Mouse (Mus musculus) liver, embryonic 12.5 days (tissue): Measurements from ENCODE around the gene Ube2l3. TPM values are rescaled to one million over a fixed set of nuclear protein-coding genes. Genes with fewer than 3 reads are reported as not detected.
A peak's percentile ranks its signal among the peaks of the same experiment; 100 is the strongest.
"Not testable (repeated sequence)": the region's sequence is repeated elsewhere in the genome, so short reads cannot be mapped to it uniquely, and the experiment has no call there.

Experiments
- ATAC-seq: fragments of 200-750 bp; cut with Nextera tagmentation; 2 replicates; pipeline ENCODE4 v1.8.0; 2017; ENCODE audit warnings: moderate number of reproducible peaks, mild to moderate bottlenecking, moderate library complexity
- H3K27ac ChIP-seq: fragments of 300-500 bp; sonication (generic); 2 replicates; pipeline ENCODE4 v1.5.1; 2016; ENCODE audit warnings: mild to moderate bottlenecking
- H3K27me3 ChIP-seq: fragments of 300-500 bp; sonication (generic); replicated peaks from 2 replicates; pipeline ENCODE4 v1.6.1; 2016; ENCODE audit warnings: mild to moderate bottlenecking, moderate library complexity
- H3K36me3 ChIP-seq: fragments of 300-500 bp; sonication (generic); 2 replicates; pipeline ENCODE4 v1.6.1; 2016; ENCODE audit warnings: mild to moderate bottlenecking, moderate library complexity
- H3K4me1 ChIP-seq: fragments of 300-500 bp; sonication (generic); 2 replicates; pipeline ENCODE4 v1.6.1; 2016
- H3K4me2 ChIP-seq: fragments of 300-500 bp; sonication (generic); 2 replicates; pipeline ENCODE4 v1.6.1; 2016; ENCODE audit warnings: mild to moderate bottlenecking, moderate library complexity
- H3K4me3 ChIP-seq: fragments of 300-500 bp; sonication (generic); 2 replicates; pipeline ENCODE4 v1.5.1; 2016; ENCODE audit warnings: mild to moderate bottlenecking, moderate library complexity
- H3K9ac ChIP-seq: fragments of 300-500 bp; sonication (generic); 2 replicates; pipeline ENCODE4 v1.6.1; 2016; ENCODE audit warnings: mild to moderate bottlenecking, moderate library complexity
- H3K9me3 ChIP-seq: fragments of 300-500 bp; sonication (generic); replicated peaks from 2 replicates; pipeline ENCODE4 v1.6.1; 2016; ENCODE audit warnings: mild to moderate bottlenecking, moderate library complexity
- WGBS: fragments of 180-500 bp; shearing (Covaris S2); methylation state at CpG from one replicate; pipeline ENCODE4 v1.1.7; 2016; ENCODE audit not compliant: insufficient replicate concordance; 5-methylcytosine and 5-hydroxymethylcytosine counted together
- polyA plus RNA-seq: library from polyadenylated mRNA; unstranded; fragments of >200 nt; fragmentation: Nextera tagmentation; extraction: Ambion mirVana; gene quantifications from 2 replicates; pipeline ENCODE4 v1.2.1, GENCODE M21; 2016

Gene Ube2l3
- polyA plus RNA-seq, 1 experiment from 2014 or later: 283 TPM

- peak; percentile 90 for ATAC-seq
- Histone ChIP-seq H3K4me2 (peak within 1 kb of the TSS; percentile 97), H3K9me3 (no peaks in the 10 kb centered on the region), H3K4me1 (peaks cover 53% of the 10 kb centered on the region), H3K9ac (peak within 1 kb of the TSS; percentile 84), H3K27ac (peak within 1 kb of the TSS; percentile 84), H3K36me3 (no peaks in the 10 kb centered on the region), H3K4me3 (peak within 1 kb of the TSS; percentile 75), H3K27me3 (no peaks in the 10 kb centered on the region; the same call in 1 of the 2 replicates)
- 2% methylated on average over 57 of the region's 59 CpGs for WGBS
Observed at GRCm38 (mm10) chr16:17232794-17233701, 30.6 kb upstream of the Ube2l3 start, which contains the start of gene Hic2. Gene Hic2 (plus strand): TSS chr16:17233572.

GRCm38 (mm10) chr16:17231523-17231922 is 29.1 kb upstream of the Ube2l3 start:
- not testable (repeated sequence) for H3K9ac ChIP-seq, H3K4me2 ChIP-seq, H3K4me3 ChIP-seq, H3K36me3 ChIP-seq, H3K27ac ChIP-seq, H3K9me3 ChIP-seq, H3K27me3 ChIP-seq, ATAC-seq
- H3K4me1 ChIP-seq: peaks cover 37% of the 10 kb centered on the region
- 75% methylated on average over 2 of the region's 2 CpGs for WGBS

- Histone ChIP-seq H3K4me2 (no peak overlapping the region), H3K9ac (no peak overlapping the region)
- no peak for ATAC-seq
Observed at GRCm38 (mm10) chr16:17226496-17226895, 24.0 kb upstream of the Ube2l3 start.

GRCm38 (mm10) chr16:17225584-17225983 is 23.1 kb upstream of the Ube2l3 start:
- 77% methylated on average over 5 of the region's 5 CpGs for WGBS
- H3K9me3 ChIP-seq: no peaks in the 10 kb centered on the region
- no peak overlapping the region for H3K4me3 ChIP-seq
- no peak overlapping the region for H3K9ac ChIP-seq
- ATAC-seq: no peak
- peaks cover 4% of the 10 kb centered on the region for H3K4me1 ChIP-seq
- no peaks in the 10 kb centered on the region for H3K36me3 ChIP-seq
- H3K27ac ChIP-seq: no peak overlapping the region
- peaks cover 4% of the 10 kb centered on the region; the same call in 1 of the 2 replicates for H3K27me3 ChIP-seq
- H3K4me2 ChIP-seq: no peak overlapping the region

More at GRCm38 (mm10) chr16:17226496-17226895, 24.0 kb upstream of the Ube2l3 start:
- no peaks in the 10 kb centered on the region for H3K9me3 ChIP-seq
- H3K27me3 ChIP-seq: peaks cover 4% of the 10 kb centered on the region; the same call in 1 of the 2 replicates
- H3K27ac ChIP-seq: no peak overlapping the region
- no peaks in the 10 kb centered on the region for H3K36me3 ChIP-seq
- H3K4me3 ChIP-seq: no peak overlapping the region
- no peaks in the 10 kb centered on the region for H3K4me1 ChIP-seq

- ATAC-seq: peak; percentile 100
- Histone ChIP-seq H3K4me1 (peaks cover 14% of the 10 kb centered on the region), H3K27me3 (no peaks in the 10 kb centered on the region; the same call in 1 of the 2 replicates), H3K4me3 (no peak overlapping the region), H3K36me3 (no peaks in the 10 kb centered on the region), H3K27ac (no peak overlapping the region), H3K4me2 (no peak overlapping the region), H3K9ac (no peak overlapping the region), H3K9me3 (no peaks in the 10 kb centered on the region)
- 29% methylated on average over 25 of the region's 25 CpGs for WGBS
Observed at GRCm38 (mm10) chr16:17222197-17222596, 19.7 kb upstream of the Ube2l3 start.

- WGBS: 16% methylated on average over 7 of the region's 7 CpGs
- peak; percentile 13; the same call in 1 of the 2 replicates for ATAC-seq
Observed at GRCm38 (mm10) chr16:17220127-17220733, 17.8 kb upstream of the Ube2l3 start.

GRCm38 (mm10) chr16:17216934-17217633 is 14.6 kb upstream of the Ube2l3 start:
- Histone ChIP-seq H3K4me2 (no peak overlapping the region), H3K27me3 (peaks cover 7% of the 10 kb centered on the region), H3K36me3 (no peaks in the 10 kb centered on the region), H3K4me3 (no peak overlapping the region), H3K27ac (no peak overlapping the region), H3K9me3 (no peaks in the 10 kb centered on the region), H3K4me1 (peaks cover 14% of the 10 kb centered on the region), H3K9ac (no peak overlapping the region)
- no peak for ATAC-seq
- WGBS: 53% methylated on average over 8 of the region's 8 CpGs

More at GRCm38 (mm10) chr16:17220127-17220733, 17.8 kb upstream of the Ube2l3 start:
- no peaks in the 10 kb centered on the region for H3K27me3 ChIP-seq
- H3K9ac ChIP-seq: no peak overlapping the region
- peaks cover 14% of the 10 kb centered on the region for H3K4me1 ChIP-seq
- H3K4me2 ChIP-seq: peak overlapping the region; percentile 26; the same call in 1 of the 2 replicates
- H3K27ac ChIP-seq: peak overlapping the region; percentile 42
- no peaks in the 10 kb centered on the region for H3K9me3 ChIP-seq
- no peak overlapping the region for H3K4me3 ChIP-seq
- H3K36me3 ChIP-seq: no peaks in the 10 kb centered on the region

GRCm38 (mm10) chr16:17209981-17210838 is 7.8 kb upstream of the Ube2l3 start:
- peak; percentile 84 for ATAC-seq
- Histone ChIP-seq H3K4me1 (peaks cover 27% of the 10 kb centered on the region), H3K4me2 (peak overlapping the region; percentile 99), H3K36me3 (no peaks in the 10 kb centered on the region), H3K27ac (no peak overlapping the region), H3K9me3 (no peaks in the 10 kb centered on the region), H3K9ac (peak overlapping the region; percentile 64), H3K27me3 (peaks cover 61% of the 10 kb centered on the region), H3K4me3 (peak overlapping the region; percentile 69)
- 12% methylated on average over 48 of the region's 48 CpGs for WGBS

- ATAC-seq: peak; percentile 53
- Histone ChIP-seq H3K4me3 (peak overlapping the region; percentile 69), H3K27me3 (peaks cover 61% of the 10 kb centered on the region), H3K9me3 (no peaks in the 10 kb centered on the region), H3K27ac (no peak overlapping the region), H3K4me1 (peaks cover 27% of the 10 kb centered on the region), H3K4me2 (peak overlapping the region; percentile 99), H3K9ac (peak overlapping the region; percentile 64), H3K36me3 (no peaks in the 10 kb centered on the region)
- WGBS: 3% methylated on average over 37 of the region's 37 CpGs
Observed at GRCm38 (mm10) chr16:17209404-17209960, 7.0 kb upstream of the Ube2l3 start.

- Histone ChIP-seq H3K4me1 (peaks cover 27% of the 10 kb centered on the region), H3K9me3 (no peaks in the 10 kb centered on the region), H3K9ac (peak within 1 kb of the TSS; percentile 64), H3K27ac (no peak within 1 kb of the TSS), H3K36me3 (no peaks in the 10 kb centered on the region), H3K4me2 (peak within 1 kb of the TSS; percentile 99), H3K27me3 (peaks cover 61% of the 10 kb centered on the region), H3K4me3 (peak within 1 kb of the TSS; percentile 69)
- ATAC-seq: peak; percentile 68
- WGBS: 1% methylated on average over 85 of the region's 85 CpGs
Observed at GRCm38 (mm10) chr16:17208389-17209361, 6.2 kb upstream of the Ube2l3 start, which contains the start of gene Rimbp3. Gene Rimbp3 (plus strand): TSS chr16:17208603.
